Mouse (Mus musculus) layer of hippocampus, postnatal 36 days (tissue): ENCODE measurements around the gene Stard7. TPM values are rescaled to one million over a fixed set of nuclear protein-coding genes. Genes with fewer than 3 reads are reported as not detected.

Experiments
- total RNA-seq, 2 experiments: library from RNA; stranded (reverse); gene quantifications; 2 replicates each; pipeline ENCODE4 v1.2.3; 2021

Stard7 gene
- total RNA-seq, 2 experiments from 2014 or later = 115 to 122 TPM

Other genes with a start within 250 kb of the Stard7 start
- 10 to 100 TPM; 19.9 to 21.5 TPM for gene Blvra, start 199.6 kb upstream of the Stard7 start, total RNA-seq
- 1 to 10 TPM; 1.3 to 1.7 TPM for gene Ncaph, start 136.3 kb upstream of the Stard7 start, total RNA-seq
- gene Itpripl1, start 126.8 kb upstream of the Stard7 start, total RNA-seq = 1 to 10 TPM; 2.4 to 3.8 TPM
- under 1 TPM; 0.37 to 0.68 TPM for gene 1810024B03Rik, start 61.9 kb upstream of the Stard7 start, total RNA-seq
- 10 to 100 TPM; 90.5 to 91.6 TPM for gene Snrnp200, start 61.8 kb upstream of the Stard7 start, total RNA-seq
- gene Ciao1, start 22.4 kb upstream of the Stard7 start, total RNA-seq = 10 to 100 TPM; 75.7 to 80.4 TPM
- 10 to 100 TPM; 74.8 to 80.4 TPM for gene Tmem127, start 22.3 kb upstream of the Stard7 start, total RNA-seq
- gene Dusp2, start 65.9 kb downstream of the Stard7 start, total RNA-seq = 1 to 10 TPM in 1 of 2 experiments, under 1 TPM in 1; 0.53 to 1.1 TPM
- not detected for gene Astl, start 68.4 kb downstream of the Stard7 start, total RNA-seq
- gene Adra2b, start 93.0 kb downstream of the Stard7 start, total RNA-seq = under 1 TPM in 1 of 2 experiments, not detected in 1; 0.07 TPM
- under 1 TPM in 1 of 2 experiments, not detected in 1; 0.20 TPM for gene Gpat2, start 155.0 kb downstream of the Stard7 start, total RNA-seq
- 10 to 100 TPM; 15.8 to 18.9 TPM for gene Fahd2a, start 174.3 kb downstream of the Stard7 start, total RNA-seq